Mouse (Mus musculus): ENCODE results near the gene Eif4a2. TPM values are rescaled to one million over a fixed set of nuclear protein-coding genes. Genes with fewer than 3 reads are reported as not detected.

Gene Eif4a2
- polyA plus RNA-seq, 2 experiments, result 260 to 683 TPM

- no peaks in the 10 kb centered on the region for H3K9me3 ChIP-seq (ENCODE audit: control insufficient read depth, low read length)
- DNase-seq (ENCODE audit: low spot score) (peak; percentile 92), ATAC-seq (ENCODE audit: low FRiP score, low read depth) (peak; percentile 93)
- H3K36me3 ChIP-seq (ENCODE audit: control insufficient read depth, insufficient read depth, low read length), result peaks cover 10% of the 10 kb centered on the region
- H3K4me3 ChIP-seq (replicated peaks; ENCODE audit: low read length), result peak within 1 kb of the TSS; percentile 73
- H3K9ac ChIP-seq (ENCODE audit: low read depth, low read length, severe bottlenecking), result peak within 1 kb of the TSS; percentile 96
- TF ChIP-seq POLR2A (IDR thresholded peaks at IDR 0.05; ENCODE audit: borderline replicate concordance, extremely low read depth, insufficient read depth, insufficient read length), result peak; percentile 65; the same call in 1 of the 2 replicates
- H3K27me3 ChIP-seq (ENCODE audit: control insufficient read depth, insufficient read depth, low read length), result no peaks in the 10 kb centered on the region
- H3K27ac ChIP-seq (replicated peaks; ENCODE audit: low read depth, low read length), result peak within 1 kb of the TSS; percentile 98
- peaks cover 11% of the 10 kb centered on the region; the same call in 1 of the 2 replicates for H3K4me1 ChIP-seq (ENCODE audit: control insufficient read depth, insufficient read depth, low read length)
- H3K4me2 ChIP-seq (replicated peaks; ENCODE audit: low read depth, low read length, severe bottlenecking), result peak within 1 kb of the TSS; percentile 63
- under 1% methylated on average over 47 of the region's 51 CpGs for WGBS
Observed at GRCm38 (mm10) chr16:23127673-23128375, 20.6 kb downstream of the Eif4a2 start, which contains the start of gene Rfc4. Gene Rfc4, minus strand, starts transcription at chr16:23127737.

DNA sequence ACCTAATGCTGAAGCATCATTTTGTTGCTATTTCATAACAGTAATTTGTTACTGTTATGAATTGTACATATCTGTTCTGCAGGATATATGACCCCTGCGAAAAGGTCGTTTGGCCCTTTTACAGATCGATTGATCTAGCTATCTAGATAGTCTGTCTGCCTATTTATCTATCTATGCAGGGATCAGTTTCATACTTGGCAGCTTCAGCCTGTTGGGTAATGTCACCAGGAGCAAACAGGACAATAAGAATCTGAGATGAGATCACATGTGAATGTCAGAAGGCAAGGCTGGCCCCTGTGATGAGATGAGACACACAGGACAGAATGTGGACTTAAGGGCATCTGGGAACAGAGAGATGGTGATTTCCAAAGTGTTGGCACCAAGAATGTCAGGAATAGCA is 23.1 kb downstream of the Eif4a2 start:
- H3K4me3 ChIP-seq (replicated peaks; ENCODE audit: low read length), result no peak overlapping the region
- DNase-seq (ENCODE audit: low spot score), result no peak
- no peaks in the 10 kb centered on the region for H3K27me3 ChIP-seq (ENCODE audit: control insufficient read depth, insufficient read depth, low read length)
- ATAC-seq (ENCODE audit: low FRiP score, low read depth), result no peak
- no peak overlapping the region for H3K9ac ChIP-seq (ENCODE audit: low read depth, low read length, severe bottlenecking)
- H3K27ac ChIP-seq (replicated peaks; ENCODE audit: low read depth, low read length), result no peak overlapping the region
- H3K9me3 ChIP-seq (ENCODE audit: control insufficient read depth, low read length), result no peaks in the 10 kb centered on the region
- H3K4me2 ChIP-seq (replicated peaks; ENCODE audit: low read depth, low read length, severe bottlenecking), result no peak overlapping the region
- H3K4me1 ChIP-seq (ENCODE audit: control insufficient read depth, insufficient read depth, low read length), result peaks cover 11% of the 10 kb centered on the region; the same call in 1 of the 2 replicates
- H3K36me3 ChIP-seq (ENCODE audit: control insufficient read depth, insufficient read depth, low read length), result no peaks in the 10 kb centered on the region
- TF ChIP-seq POLR2A (IDR thresholded peaks at IDR 0.05; ENCODE audit: borderline replicate concordance, extremely low read depth, insufficient read depth, insufficient read length), result no peak
- 87% methylated on average over 3 of the region's 3 CpGs for WGBS

DNA sequence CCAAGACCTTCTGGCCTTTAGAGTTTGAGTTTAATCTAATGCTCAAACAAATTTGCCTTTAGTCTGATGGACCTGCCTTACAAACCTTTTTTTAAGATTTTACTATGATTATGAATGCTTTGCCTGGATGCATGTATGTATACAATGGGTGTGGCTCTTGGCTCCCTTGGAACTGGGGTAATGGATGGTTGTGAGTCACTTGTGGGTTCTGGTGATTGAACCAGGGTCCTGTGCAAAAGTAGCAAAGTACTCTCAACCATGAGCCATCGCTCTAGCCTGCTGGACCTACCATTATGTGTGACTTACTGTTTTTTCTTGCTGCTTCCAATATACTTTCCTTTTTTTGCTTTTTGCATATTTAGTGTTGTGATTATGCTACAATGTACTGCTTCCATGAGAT is 25.1 kb downstream of the Eif4a2 start:
- Histone ChIP-seq H3K4me1 (ENCODE audit: control insufficient read depth, insufficient read depth, low read length) (peaks cover 5% of the 10 kb centered on the region; the same call in 1 of the 2 replicates), H3K36me3 (ENCODE audit: control insufficient read depth, insufficient read depth, low read length) (no peaks in the 10 kb centered on the region), H3K27me3 (ENCODE audit: control insufficient read depth, insufficient read depth, low read length) (no peaks in the 10 kb centered on the region), H3K4me2 (replicated peaks; ENCODE audit: low read depth, low read length, severe bottlenecking) (no peak overlapping the region), H3K9ac (ENCODE audit: low read depth, low read length, severe bottlenecking) (no peak overlapping the region), H3K4me3 (replicated peaks; ENCODE audit: low read length) (no peak overlapping the region), H3K27ac (replicated peaks; ENCODE audit: low read depth, low read length) (no peak overlapping the region), H3K9me3 (ENCODE audit: control insufficient read depth, low read length) (no peaks in the 10 kb centered on the region)
- ATAC-seq (ENCODE audit: low FRiP score, low read depth) (no peak), DNase-seq (ENCODE audit: low spot score) (no peak)
- WGBS, result 93% methylated on average over 1 of the region's 1 CpGs
- no peak for TF ChIP-seq POLR2A (IDR thresholded peaks at IDR 0.05; ENCODE audit: borderline replicate concordance, extremely low read depth, insufficient read depth, insufficient read length)

DNA sequence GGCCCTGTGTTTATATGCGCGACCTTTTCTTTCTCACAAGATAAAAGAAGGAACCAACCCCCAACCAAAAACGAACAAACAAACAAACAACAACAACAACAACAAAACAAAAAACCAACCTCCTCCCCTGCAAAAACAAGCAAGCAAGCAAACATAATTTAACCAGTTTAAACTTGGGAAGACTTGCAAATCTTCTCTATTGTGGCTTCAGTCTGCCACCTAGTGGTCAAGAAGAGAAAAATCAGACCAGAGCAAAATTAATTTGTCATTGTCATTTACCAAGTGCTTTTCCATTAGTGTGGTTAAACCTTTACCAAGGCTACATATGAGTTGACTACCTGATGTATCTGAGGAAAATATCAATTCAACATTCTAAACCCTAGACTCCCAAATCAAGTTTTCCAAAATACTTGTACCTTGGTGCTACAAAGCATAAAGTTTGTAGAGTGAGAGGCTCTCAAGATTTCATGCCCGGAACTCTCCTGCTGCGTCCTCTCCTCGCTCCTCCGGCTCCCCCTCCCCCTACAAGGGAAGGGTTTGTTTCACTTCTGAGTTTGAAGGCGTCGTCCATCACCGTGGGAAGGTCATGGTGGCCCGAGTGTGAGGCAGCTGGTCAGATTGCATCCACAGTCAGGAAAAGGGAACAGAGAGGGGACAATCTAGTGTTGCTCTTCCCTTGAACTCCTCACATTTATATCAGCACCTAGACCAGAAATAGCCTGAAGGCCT is 28.3 kb downstream of the Eif4a2 start:
- DNase-seq (ENCODE audit: low spot score), result peak; percentile 61
- Histone ChIP-seq H3K36me3 (ENCODE audit: control insufficient read depth, insufficient read depth, low read length) (no peaks in the 10 kb centered on the region), H3K27ac (replicated peaks; ENCODE audit: low read depth, low read length) (no peak overlapping the region), H3K9ac (ENCODE audit: low read depth, low read length, severe bottlenecking) (no peak overlapping the region), H3K4me2 (replicated peaks; ENCODE audit: low read depth, low read length, severe bottlenecking) (no peak overlapping the region), H3K27me3 (ENCODE audit: control insufficient read depth, insufficient read depth, low read length) (no peaks in the 10 kb centered on the region), H3K4me1 (ENCODE audit: control insufficient read depth, insufficient read depth, low read length) (no peaks in the 10 kb centered on the region), H3K9me3 (ENCODE audit: control insufficient read depth, low read length) (no peaks in the 10 kb centered on the region), H3K4me3 (replicated peaks; ENCODE audit: low read length) (no peak overlapping the region)
- 0 out of 2 replicates have a peak, but pooled peaks have one; percentile 23 for ATAC-seq (ENCODE audit: low FRiP score, low read depth)
- 24% methylated on average over 11 of the region's 11 CpGs for WGBS
- TF ChIP-seq POLR2A (IDR thresholded peaks at IDR 0.05; ENCODE audit: borderline replicate concordance, extremely low read depth, insufficient read depth, insufficient read length), result no peak

DNA sequence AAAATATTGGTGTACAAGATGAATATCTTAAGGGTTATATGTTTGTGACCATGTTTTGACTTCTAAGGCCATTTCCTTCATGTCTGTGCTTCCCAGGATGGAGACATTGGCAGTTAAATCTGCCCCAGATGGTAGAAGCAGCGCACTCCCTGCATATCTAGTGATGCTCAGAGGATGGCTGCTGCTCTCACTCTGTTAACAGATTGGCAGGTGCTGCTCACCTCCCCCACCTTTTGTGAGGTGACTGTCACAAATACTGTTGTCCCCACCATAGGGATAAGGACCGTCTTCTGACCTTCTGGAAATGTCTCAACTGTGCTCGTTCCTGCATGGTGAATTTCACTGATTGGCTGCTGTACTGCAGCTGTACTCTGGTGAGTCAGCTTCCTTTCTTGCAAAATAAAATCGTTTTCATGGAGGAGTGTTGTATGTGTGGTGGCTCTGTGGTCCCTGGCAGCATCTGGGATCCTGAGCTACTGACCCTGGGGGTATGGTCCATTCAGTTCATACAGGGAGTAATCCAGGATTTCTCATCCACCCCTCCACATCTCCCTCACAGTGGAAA is 29.2 kb downstream of the Eif4a2 start:
- ATAC-seq (ENCODE audit: low FRiP score, low read depth), result no peak
- Histone ChIP-seq H3K4me2 (replicated peaks; ENCODE audit: low read depth, low read length, severe bottlenecking) (no peak overlapping the region), H3K9ac (ENCODE audit: low read depth, low read length, severe bottlenecking) (no peak overlapping the region), H3K4me1 (ENCODE audit: control insufficient read depth, insufficient read depth, low read length) (no peaks in the 10 kb centered on the region), H3K27me3 (ENCODE audit: control insufficient read depth, insufficient read depth, low read length) (no peaks in the 10 kb centered on the region), H3K4me3 (replicated peaks; ENCODE audit: low read length) (no peak overlapping the region), H3K27ac (replicated peaks; ENCODE audit: low read depth, low read length) (no peak overlapping the region), H3K36me3 (ENCODE audit: control insufficient read depth, insufficient read depth, low read length) (no peaks in the 10 kb centered on the region), H3K9me3 (ENCODE audit: control insufficient read depth, low read length) (no peaks in the 10 kb centered on the region)
- no peak for TF ChIP-seq POLR2A (IDR thresholded peaks at IDR 0.05; ENCODE audit: borderline replicate concordance, extremely low read depth, insufficient read depth, insufficient read length)
- no peak for DNase-seq (ENCODE audit: low spot score)
- 60% methylated on average over 4 of the region's 4 CpGs for WGBS
